Mouse (Mus musculus) kidney, embryonic 14.5 days (tissue): ENCODE data around the gene Klf2. TPM values are rescaled to one million over a fixed set of nuclear protein-coding genes. Genes with fewer than 3 reads are reported as not detected.
A peak's percentile ranks its signal among the peaks of the same experiment; 100 is the strongest.

ENCODE experiments used
- ATAC-seq: fragments of 200-750 bp; cut with Nextera tagmentation; 2 replicates; pipeline ENCODE4 v1.8.0; 2017; ENCODE audit warnings: moderate number of reproducible peaks, mild to moderate bottlenecking, moderate TSS enrichment, moderate library complexity; ENCODE audit not compliant: low FRiP score, low TSS enrichment
- H3K27ac ChIP-seq: fragments of 300-500 bp; sonication (generic); 2 replicates; pipeline ENCODE4 v1.5.1; 2014; ENCODE audit warnings: low read depth, mild to moderate bottlenecking, low read length, moderate library complexity, mixed read lengths
- H3K27me3 ChIP-seq: fragments of 300-500 bp; sonication (generic); 2 replicates; pipeline ENCODE4 v1.6.1; 2014; ENCODE audit warnings: mild to moderate bottlenecking, low read length; ENCODE audit not compliant: control insufficient read depth, insufficient read depth
- H3K36me3 ChIP-seq: fragments of 300-500 bp; sonication (generic); 2 replicates; pipeline ENCODE4 v1.6.1; 2014; ENCODE audit warnings: low read length, mixed read lengths; ENCODE audit not compliant: control insufficient read depth, insufficient read depth
- H3K4me1 ChIP-seq: fragments of 300-500 bp; sonication (generic); 2 replicates; pipeline ENCODE4 v1.6.1; 2014; ENCODE audit warnings: low read length, mixed read lengths; ENCODE audit not compliant: control insufficient read depth, insufficient read depth
- H3K4me2 ChIP-seq: fragments of 300-500 bp; sonication (generic); replicated peaks from 2 replicates; pipeline ENCODE4 v1.6.1; 2014; ENCODE audit warnings: low read depth, mild to moderate bottlenecking, low read length
- H3K4me3 ChIP-seq: fragments of 300-500 bp; sonication (generic); 2 replicates; pipeline ENCODE4 v1.5.1; 2014; ENCODE audit warnings: mild to moderate bottlenecking, low read length
- H3K9ac ChIP-seq: fragments of 300-500 bp; sonication (generic); 2 replicates; pipeline ENCODE4 v1.6.1; 2014; ENCODE audit warnings: low read depth, mild to moderate bottlenecking, low read length, moderate library complexity
- H3K9me3 ChIP-seq: fragments of 300-500 bp; sonication (generic); 2 replicates; pipeline ENCODE4 v1.6.1; 2016; ENCODE audit warnings: low read length; ENCODE audit not compliant: control insufficient read depth
- WGBS: fragments of 180-500 bp; shearing (Covaris S2); extraction: QIAGEN DNeasy Blood & Tissue Kit; methylation state at CpG from one replicate; pipeline ENCODE4 v1.1.7; 2014; 5-methylcytosine and 5-hydroxymethylcytosine counted together
- polyA plus RNA-seq: library from polyadenylated mRNA; unstranded; fragments of >200 nt; fragmentation: Nextera tagmentation; extraction: Ambion mirVana; gene quantifications from 2 replicates; pipeline ENCODE4 v1.2.1, GENCODE M21; 2014

Klf2 gene
- polyA plus RNA-seq, 1 experiment from 2014 or later = 12.1 TPM

- no peak overlapping the region for H3K27ac ChIP-seq
- H3K4me3 ChIP-seq = no peak overlapping the region
- no peak for ATAC-seq
- no peaks in the 10 kb centered on the region for H3K27me3 ChIP-seq
- H3K4me2 ChIP-seq = no peak overlapping the region
- WGBS = 83% methylated on average over 3 of the region's 3 CpGs
- no peaks in the 10 kb centered on the region for H3K36me3 ChIP-seq
- no peak overlapping the region for H3K9ac ChIP-seq
- no peaks in the 10 kb centered on the region for H3K4me1 ChIP-seq
- no peaks in the 10 kb centered on the region for H3K9me3 ChIP-seq
Observed at GRCm38 (mm10) chr8:72312926-72313518, 5.8 kb upstream of the Klf2 start.

- WGBS = 61% methylated on average over 10 of the region's 10 CpGs
- no peak for ATAC-seq
- Histone ChIP-seq H3K27me3 (peaks cover 19% of the 10 kb centered on the region), H3K4me3 (no peak overlapping the region), H3K4me1 (no peaks in the 10 kb centered on the region; the same call in 1 of the 2 replicates), H3K4me2 (no peak overlapping the region), H3K27ac (no peak overlapping the region), H3K9ac (no peak overlapping the region), H3K9me3 (no peaks in the 10 kb centered on the region), H3K36me3 (no peaks in the 10 kb centered on the region)
Observed at GRCm38 (mm10) chr8:72316053-72316695, 2.7 kb upstream of the Klf2 start.

GRCm38 (mm10) chr8:72317741-72318301, 1.0 kb upstream of the Klf2 start:
- H3K4me2 ChIP-seq = no peak overlapping the region
- H3K9me3 ChIP-seq = no peaks in the 10 kb centered on the region
- H3K4me1 ChIP-seq = no peaks in the 10 kb centered on the region; the same call in 1 of the 2 replicates
- no peak overlapping the region for H3K4me3 ChIP-seq
- H3K27ac ChIP-seq = no peak overlapping the region
- no peak for ATAC-seq
- H3K9ac ChIP-seq = no peak overlapping the region
- H3K36me3 ChIP-seq = no peaks in the 10 kb centered on the region
- 53% methylated on average over 5 of the region's 5 CpGs for WGBS
- peaks cover 25% of the 10 kb centered on the region for H3K27me3 ChIP-seq

GRCm38 (mm10) chr8:72319397-72319796, 564 bp downstream of the Klf2 start:
- no peaks in the 10 kb centered on the region; the same call in 1 of the 2 replicates for H3K4me1 ChIP-seq
- H3K9me3 ChIP-seq = no peaks in the 10 kb centered on the region
- WGBS = 2% methylated on average over 44 of the region's 48 CpGs
- no peaks in the 10 kb centered on the region for H3K36me3 ChIP-seq
- ATAC-seq = peak; percentile 18
- peak overlapping the region; percentile 59 for H3K4me3 ChIP-seq
- peak overlapping the region; percentile 65 for H3K9ac ChIP-seq
- H3K4me2 ChIP-seq = peak overlapping the region; percentile 86
- no peak overlapping the region; the same call in 1 of the 2 replicates for H3K27ac ChIP-seq
- peaks cover 25% of the 10 kb centered on the region for H3K27me3 ChIP-seq

- no peak overlapping the region for H3K27ac ChIP-seq
- H3K36me3 ChIP-seq = no peaks in the 10 kb centered on the region
- peak overlapping the region; percentile 65 for H3K9ac ChIP-seq
- WGBS = 6% methylated on average over 49 of the region's 55 CpGs
- ATAC-seq = no peak
- no peaks in the 10 kb centered on the region; the same call in 1 of the 2 replicates for H3K4me1 ChIP-seq
- no peaks in the 10 kb centered on the region for H3K9me3 ChIP-seq
- peaks cover 25% of the 10 kb centered on the region for H3K27me3 ChIP-seq
- H3K4me3 ChIP-seq = peak overlapping the region; percentile 59
- H3K4me2 ChIP-seq = peak overlapping the region; percentile 86
Observed at GRCm38 (mm10) chr8:72319921-72320802, 1.3 kb downstream of the Klf2 start.

- no peaks in the 10 kb centered on the region; the same call in 1 of the 2 replicates for H3K4me1 ChIP-seq
- peaks cover 25% of the 10 kb centered on the region for H3K27me3 ChIP-seq
- H3K4me2 ChIP-seq = peak overlapping the region; percentile 86
- no peak for ATAC-seq
- peak overlapping the region; percentile 65; the same call in 1 of the 2 replicates for H3K9ac ChIP-seq
- H3K4me3 ChIP-seq = peak overlapping the region; percentile 59
- H3K27ac ChIP-seq = no peak overlapping the region
- no peaks in the 10 kb centered on the region for H3K9me3 ChIP-seq
- H3K36me3 ChIP-seq = no peaks in the 10 kb centered on the region
- WGBS = 57% methylated on average over 25 of the region's 25 CpGs
Observed at GRCm38 (mm10) chr8:72320803-72321583, 2.2 kb downstream of the Klf2 start.

- Histone ChIP-seq H3K9ac (no peak overlapping the region), H3K4me2 (no peak overlapping the region; the same call in 1 of the 2 replicates), H3K27ac (no peak overlapping the region), H3K27me3 (peaks cover 25% of the 10 kb centered on the region), H3K4me3 (peak overlapping the region; percentile 6; the same call in 1 of the 2 replicates), H3K36me3 (no peaks in the 10 kb centered on the region), H3K9me3 (no peaks in the 10 kb centered on the region), H3K4me1 (no peaks in the 10 kb centered on the region; the same call in 1 of the 2 replicates)
- WGBS = 93% methylated on average over 20 of the region's 20 CpGs
- ATAC-seq = no peak
Observed at GRCm38 (mm10) chr8:72321635-72322441, 3.0 kb downstream of the Klf2 start.
